Mouse (Mus musculus) adrenal gland, adult 2 months (tissue): ENCODE data around the gene Degs1. TPM values are rescaled to one million over a fixed set of nuclear protein-coding genes. Genes with fewer than 3 reads are reported as not detected.
A peak's percentile ranks its signal among the peaks of the same experiment; 100 is the strongest.
"Not testable (repeated sequence)": the region's sequence is repeated elsewhere in the genome, so short reads cannot be mapped to it uniquely, and the experiment has no call there.

Experiments used
- DNase-seq: peaks from one replicate; pipeline ENCODE4 v3.0.0; 2021
- long read RNA-seq: library from polyadenylated mRNA; stranded (forward); transcript quantifications from one replicate; pipeline ENCODE4 v2.0.0, GENCODE M21; 2021
- polyA plus RNA-seq: library from polyadenylated mRNA; depleted of rRNA; stranded (reverse); fragments of >200 nt; gene quantifications from 2 replicates; pipeline ENCODE4 v1.2.3, GENCODE M21; 2012; rRNA removed
- total RNA-seq, 2 experiments: library from RNA; stranded (reverse); gene quantifications; 2 replicates each; pipeline ENCODE4 v1.2.3; 2021

The Degs1 gene
- total RNA-seq (100 to 1,000 TPM in 1 of 2 experiments, 10 to 100 TPM in 1; 88.3 to 109 TPM), polyA plus RNA-seq (41.6 and 50.5 TPM in 2 replicates)
- long read RNA-seq, transcript Degs1-201 (3 exons, 2,048 nt), result major isoform, 99 of 103 reads
- long read RNA-seq, partial matches to known transcripts, result 1 of 103 reads
- long read RNA-seq, other reads (novel, unspliced or antisense), result 3 of 103 reads

GRCm38 (mm10) chr1:182282091-182283075 lies at the start of gene Degs1:
Gene Degs1, minus strand, starts transcription at chr1:182282804.
- DNase-seq, result peak; percentile 99

DNA sequence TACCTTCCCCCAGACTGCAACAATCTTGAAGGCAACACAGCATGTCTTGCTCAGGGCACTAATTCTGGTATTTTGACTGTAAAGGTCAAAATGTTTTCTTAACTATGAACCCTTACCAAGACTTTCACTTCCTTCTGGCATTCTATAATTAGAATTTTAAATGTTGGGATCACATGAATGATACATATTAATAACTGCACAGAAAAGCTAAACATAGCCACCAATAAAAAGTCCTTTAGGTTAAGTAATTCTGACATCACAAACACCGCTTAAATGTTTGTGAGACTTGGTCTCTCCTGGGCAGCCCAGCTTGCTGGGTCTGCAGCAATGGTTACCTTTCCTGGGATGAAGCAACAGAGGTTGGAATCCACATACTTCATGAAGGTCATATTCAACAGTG lies 43.3 kb upstream of the Degs1 start:
- DNase-seq, result no peak

- DNase-seq, result no peak
These were observed 41.9 kb upstream of the Degs1 start for GRCm38 (mm10) chr1:182324552-182324951.

DNA sequence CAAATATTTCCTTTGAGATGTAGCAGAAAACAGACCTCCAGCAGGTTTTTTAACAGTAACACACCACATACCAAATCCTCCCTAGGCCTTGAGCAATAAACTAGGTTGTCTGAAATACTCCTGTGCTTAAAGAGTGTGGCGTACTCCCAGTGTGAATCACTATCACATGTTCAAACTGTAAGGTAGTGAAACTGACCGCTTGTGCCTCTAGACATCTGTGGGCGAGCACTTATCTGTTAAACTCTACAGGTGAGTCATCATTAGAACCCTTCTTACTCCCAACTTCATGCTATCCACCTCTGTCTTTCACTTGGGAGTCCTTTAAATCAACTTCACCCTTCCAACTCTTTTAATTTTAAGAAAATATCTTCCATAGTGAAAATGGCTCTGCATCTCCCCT lies 40.5 kb upstream of the Degs1 start:
- DNase-seq, result no peak

DNA sequence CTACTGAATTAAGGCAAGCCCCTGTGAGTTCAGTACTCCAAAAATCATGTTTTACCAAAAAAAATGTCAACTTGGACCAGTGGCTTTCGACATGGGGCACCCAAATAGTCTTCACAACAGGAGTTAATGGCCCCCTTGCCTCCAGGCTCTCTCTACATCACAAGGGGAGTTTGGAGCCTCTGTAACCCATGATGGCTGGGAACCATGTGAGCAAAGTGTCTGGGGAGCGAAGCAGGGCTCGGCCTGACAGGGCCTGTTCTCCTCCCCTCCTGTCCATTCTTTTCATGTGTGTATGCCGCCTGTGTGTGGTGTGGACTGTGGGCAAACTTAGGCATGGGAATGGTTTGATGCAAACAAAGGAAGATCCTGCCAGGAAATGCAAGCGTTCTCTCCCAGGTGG lies 31.6 kb upstream of the Degs1 start:
- no peak for DNase-seq

DNA sequence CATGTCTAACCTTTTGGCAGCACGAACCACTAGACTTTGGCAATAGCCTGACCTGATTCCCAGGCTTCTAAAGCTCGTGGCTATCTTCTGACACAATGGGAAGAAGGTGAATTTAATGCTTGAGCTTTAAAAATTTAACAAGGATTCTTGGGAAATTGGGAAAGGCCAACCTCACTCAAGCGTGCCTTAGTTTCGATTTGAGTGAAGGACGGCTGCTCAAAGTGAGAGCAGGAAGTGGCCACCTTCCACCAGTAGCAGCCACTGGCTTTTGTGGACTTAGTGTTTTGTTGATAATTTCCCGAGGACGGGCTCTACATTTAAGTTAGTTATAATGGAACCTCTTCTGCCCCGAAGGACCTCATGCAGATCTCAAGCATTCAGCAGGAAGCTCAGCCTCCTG lies 30.6 kb upstream of the Degs1 start:
- no peak for DNase-seq

GRCm38 (mm10) chr1:182311376-182311775 lies 28.8 kb upstream of the Degs1 start:
- no peak for DNase-seq

DNA sequence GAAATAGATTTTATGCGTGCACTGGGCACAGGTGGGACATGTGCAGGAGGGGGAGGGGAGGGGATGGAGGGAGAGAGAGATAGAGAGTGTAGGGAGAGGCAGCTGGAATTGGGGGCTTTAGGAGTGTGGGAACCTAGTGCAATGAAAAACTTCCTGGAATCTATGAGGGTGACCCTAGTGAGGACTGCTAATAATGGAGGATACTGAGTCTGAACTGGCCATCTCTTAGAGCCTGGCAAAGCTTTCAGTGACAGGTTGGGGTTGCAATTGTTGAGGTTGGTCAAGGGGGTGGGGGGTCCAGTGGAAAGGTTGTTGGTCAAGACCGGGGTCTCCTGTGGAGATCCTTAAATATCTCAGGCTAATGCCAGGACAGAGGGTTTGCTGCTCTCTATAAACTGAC lies 27.7 kb upstream of the Degs1 start:
- DNase-seq, result no peak

DNA sequence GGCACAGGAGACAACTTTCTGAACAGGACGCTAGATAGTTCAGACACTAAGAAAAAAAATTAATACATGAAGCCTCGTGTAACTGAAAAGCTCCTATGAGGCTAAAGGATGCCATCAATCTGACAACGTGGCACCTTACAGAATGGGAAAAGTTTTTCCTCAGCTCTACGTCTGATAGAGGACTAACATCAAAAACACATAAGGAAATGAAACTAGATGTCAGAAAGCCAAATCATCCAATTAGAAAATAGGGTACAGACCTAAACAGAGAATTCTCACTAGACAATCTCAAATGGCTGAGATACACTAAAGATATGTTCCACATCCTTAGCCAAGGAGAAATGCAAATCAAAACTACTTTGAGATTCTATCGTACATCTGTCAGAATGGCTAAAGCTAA lies 26.8 kb upstream of the Degs1 start:
- no peak for DNase-seq

- DNase-seq, result no peak
These were observed 20.3 kb upstream of the Degs1 start for GRCm38 (mm10) chr1:182302916-182303315.

- no peak for DNase-seq
These were observed 19.7 kb upstream of the Degs1 start for GRCm38 (mm10) chr1:182302176-182302870.

GRCm38 (mm10) chr1:182297821-182298220 lies 15.2 kb upstream of the Degs1 start:
- no peak for DNase-seq

DNA sequence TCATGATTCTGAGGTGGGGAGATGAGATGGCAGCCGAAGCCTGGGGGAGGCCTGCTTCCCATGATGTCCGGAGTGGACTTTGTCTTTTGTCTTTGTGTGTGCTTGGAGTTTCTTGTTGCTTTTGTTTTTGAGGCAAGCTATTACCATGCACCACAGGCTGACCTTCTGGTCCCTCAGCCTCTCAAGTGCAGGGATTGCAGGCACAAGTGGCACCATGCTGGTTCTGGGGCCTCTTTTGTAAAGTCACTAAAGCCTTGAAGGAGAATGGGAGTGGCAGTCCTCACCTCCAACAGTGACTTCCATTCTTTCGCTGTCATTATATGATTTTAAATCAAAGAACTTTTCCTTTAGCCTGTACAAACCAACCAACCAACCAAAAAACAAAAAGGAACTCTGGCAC lies 14.6 kb upstream of the Degs1 start:
- no peak for DNase-seq

- no peak for DNase-seq
These were observed 14.2 kb upstream of the Degs1 start for GRCm38 (mm10) chr1:182296816-182297215.

DNA sequence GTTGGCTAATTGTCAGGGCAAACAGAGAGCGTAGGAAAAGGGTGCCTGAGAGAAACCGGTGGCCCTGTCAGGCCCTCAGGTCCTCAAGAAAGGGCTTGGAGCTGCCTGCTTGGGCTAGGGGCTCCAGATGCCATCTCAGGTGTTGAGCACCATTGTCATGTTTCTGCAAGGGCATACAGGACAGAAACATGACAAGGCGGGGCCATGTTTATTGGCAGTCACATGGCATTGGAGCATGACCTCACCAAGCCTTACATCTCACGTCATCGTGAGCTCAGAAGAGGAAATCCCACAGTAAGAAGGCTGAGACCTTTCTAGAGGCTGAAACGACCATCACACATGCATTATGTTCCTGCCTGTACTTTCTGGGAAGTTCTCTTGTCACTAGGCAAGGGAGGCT lies 13.5 kb upstream of the Degs1 start:
- no peak for DNase-seq

DNA sequence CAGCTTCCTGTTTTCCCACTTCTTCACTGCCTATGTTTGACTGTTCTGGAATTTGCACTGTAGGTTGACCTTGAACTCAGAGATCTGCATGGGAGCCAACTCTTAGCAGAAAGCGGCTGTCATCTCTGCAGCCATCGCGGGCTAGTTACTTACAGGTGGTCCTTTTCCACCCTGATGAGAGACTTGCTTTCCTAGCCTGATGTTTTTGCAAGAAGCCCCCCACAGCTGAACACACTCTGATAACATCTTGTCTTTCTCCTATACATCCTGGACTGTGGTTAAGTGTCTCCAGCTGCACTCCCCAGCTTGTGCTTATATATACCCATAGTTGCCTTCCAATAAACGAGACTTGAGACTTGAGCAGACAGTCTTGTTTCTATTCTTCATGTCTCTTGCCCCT lies 9.7 kb upstream of the Degs1 start:
- DNase-seq, result no peak

DNA sequence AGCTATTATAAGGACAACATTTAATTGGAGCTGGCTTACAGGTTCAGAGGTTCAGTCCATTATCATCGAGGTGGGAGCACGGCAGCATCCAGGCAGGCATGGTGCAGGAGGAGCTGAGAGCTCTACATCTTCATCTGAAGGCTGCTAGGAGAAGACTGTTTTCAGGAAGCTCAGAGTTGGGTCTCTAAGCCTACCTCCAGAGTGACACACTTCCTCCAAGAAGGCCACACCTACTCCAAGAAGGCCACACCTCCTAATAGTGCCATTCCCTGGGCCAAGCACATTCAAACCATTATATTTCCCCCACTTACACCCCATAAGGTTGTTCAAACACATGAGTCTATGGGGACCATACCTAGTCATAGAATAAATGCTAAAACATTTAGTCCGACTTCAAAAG lies 8.1 kb upstream of the Degs1 start:
- not testable (repeated sequence) for DNase-seq

DNA sequence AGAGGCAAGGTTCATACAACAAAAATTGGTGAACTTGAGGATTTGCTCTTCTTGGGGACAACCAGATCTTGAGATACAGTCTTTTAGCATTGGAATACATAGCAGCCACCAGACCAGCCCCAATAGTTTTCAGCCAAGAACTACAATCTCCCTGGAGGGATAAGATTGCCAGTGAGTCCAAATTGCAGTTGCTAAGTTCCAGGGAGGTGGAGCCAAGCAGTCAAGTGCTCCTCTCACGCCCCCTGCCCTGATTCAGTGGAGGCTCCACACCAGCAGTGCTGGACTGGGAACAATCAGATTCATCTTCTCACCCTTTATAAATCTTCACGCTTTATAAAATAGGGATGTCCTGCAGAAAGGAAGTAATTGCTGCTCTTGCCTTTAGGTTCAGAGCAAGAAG lies 7.2 kb upstream of the Degs1 start:
- no peak for DNase-seq

DNA sequence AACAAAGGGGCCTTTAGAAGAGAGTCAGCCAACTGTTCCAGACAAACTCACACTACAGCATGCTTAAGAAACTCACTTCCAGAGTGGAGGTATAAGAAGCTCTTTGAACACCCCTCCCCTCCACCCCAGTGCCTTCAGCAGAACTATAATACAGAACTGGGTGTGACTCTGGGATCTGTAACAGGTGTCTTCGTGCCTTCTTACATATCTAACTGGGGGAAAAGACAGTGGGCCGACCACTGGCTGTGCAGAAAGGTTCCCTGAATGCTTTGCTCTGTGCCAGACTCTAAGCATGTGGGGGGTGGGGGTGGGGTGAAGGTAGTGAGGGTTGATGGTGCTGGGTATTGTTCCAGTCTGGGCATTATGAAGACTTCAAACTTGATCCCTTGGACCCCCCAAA lies 6.0 kb upstream of the Degs1 start:
- DNase-seq, result no peak

DNA sequence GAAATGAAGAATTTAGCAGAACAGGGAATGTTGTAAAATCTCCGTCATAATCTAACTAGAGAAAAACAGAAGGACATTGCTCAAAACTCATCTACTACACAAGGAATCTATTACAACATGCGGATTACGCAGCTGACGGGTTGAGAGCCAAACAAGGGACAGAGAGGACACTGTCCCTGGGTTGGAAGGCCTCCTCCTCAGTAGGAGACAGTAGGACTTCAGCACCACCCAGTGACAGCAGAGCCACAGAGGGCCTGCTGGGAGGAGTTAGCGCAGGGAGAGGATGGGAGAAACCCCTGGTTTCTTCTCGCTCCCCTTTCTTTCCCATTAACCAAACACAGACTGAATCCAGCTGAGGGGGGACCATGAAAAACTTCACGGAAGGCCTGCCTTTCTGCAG lies 5.2 kb upstream of the Degs1 start:
- peak; percentile 35 for DNase-seq

GRCm38 (mm10) chr1:182284795-182285194 lies 2.2 kb upstream of the Degs1 start:
- no peak for DNase-seq

GRCm38 (mm10) chr1:182283231-182283630 lies 627 bp upstream of the Degs1 start:
- no peak for DNase-seq

DNA sequence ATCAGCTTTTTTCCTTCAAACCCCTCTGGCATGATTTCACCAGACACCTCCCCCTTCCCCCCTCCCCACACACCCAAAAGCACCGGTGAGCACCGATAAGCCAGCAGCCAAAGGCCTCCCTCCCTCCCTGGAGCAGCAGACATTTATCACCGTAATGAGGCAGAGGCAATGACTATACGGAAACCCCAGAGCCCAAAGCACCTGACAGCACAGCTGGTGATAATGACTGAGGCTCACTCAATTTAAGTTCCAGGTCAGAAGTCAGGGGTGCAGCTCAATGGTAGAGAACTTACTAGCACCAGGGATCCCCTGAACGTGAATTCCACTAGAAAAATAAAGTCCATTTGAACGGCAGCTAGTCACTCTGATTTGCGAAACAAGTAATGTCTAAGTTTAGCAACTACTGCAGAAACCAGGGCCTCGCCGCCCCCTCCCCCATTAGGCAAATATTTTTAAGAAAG lies 1.3 kb downstream of the Degs1 start:
- DNase-seq, result peak; percentile 17
